Mouse (Mus musculus) heart, postnatal 0 days (tissue): ENCODE data around the gene Mrps18b.

ENCODE experiments used
- CTCF ChIP-seq: IDR thresholded peaks from 2 replicates; pipeline ENCODE4 v1.5.1; 2016; ENCODE audit warnings: antibody characterized with exemption, control low read depth, low read depth
- EP300 ChIP-seq: IDR thresholded peaks from 2 replicates; pipeline ENCODE4 v1.6.1; 2016; ENCODE audit warnings: antibody characterized with exemption, low read depth

DNA sequence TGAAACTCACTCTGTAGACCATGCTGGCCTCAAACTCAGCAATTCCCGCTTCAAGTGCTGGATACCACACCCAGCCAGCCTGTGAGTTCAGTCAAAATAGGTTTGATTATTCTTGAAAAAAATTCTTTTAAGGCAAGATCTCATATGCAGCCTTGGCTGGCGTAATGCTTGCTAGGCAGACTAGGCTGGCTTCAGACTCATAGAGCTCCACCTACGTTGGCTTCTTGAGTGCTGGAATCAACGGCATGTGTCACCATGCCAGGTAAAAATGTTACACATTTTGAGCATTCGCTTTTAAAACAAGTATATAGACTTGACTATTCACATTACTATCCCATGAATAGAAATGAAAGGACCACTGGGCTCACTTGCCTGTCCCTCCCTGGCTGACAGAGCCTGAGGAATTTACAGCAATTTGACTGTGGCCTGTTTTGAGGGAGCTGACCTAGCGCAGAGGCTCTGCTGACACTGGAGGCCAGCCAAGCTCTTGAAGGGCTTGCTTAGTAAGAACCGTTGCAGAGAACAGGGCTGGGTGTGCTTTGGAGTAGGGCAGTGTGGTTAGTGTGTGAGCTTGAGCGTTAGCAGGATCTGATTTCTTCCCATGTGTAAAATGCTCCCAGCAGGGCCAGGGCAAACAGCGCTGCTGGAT lies 12.7 kb downstream of the Mrps18b start:
- TF ChIP-seq CTCF (no peak), EP300 (no peak)
